Mouse (Mus musculus): ENCODE measurements around the gene Gna13. TPM values are rescaled to one million over a fixed set of nuclear protein-coding genes. Genes with fewer than 3 reads are reported as not detected.

The Gna13 gene
- total RNA-seq, 2 experiments from 2014 or later: 55.5 to 60.9 TPM

- Histone ChIP-seq H3K4me3 (no peak overlapping the region), H3K27ac (no peak overlapping the region)
- TF ChIP-seq CTCF (conservative IDR thresholded peaks at IDR 0.05): no peak
- no peak for DNase-seq (ENCODE audit: low spot score in 2 of 2)
Measured at GRCm38 (mm10) chr11:109423294-109423693, 60.7 kb downstream of the Gna13 start.

GRCm38 (mm10) chr11:109425392-109426271 is 63.0 kb downstream of the Gna13 start, which contains the start of gene Amz2:
Amz2 (plus strand) TSS chr11:109425946.
- peak within 1 kb of the TSS; percentile 73 for H3K4me3 ChIP-seq
- H3K27ac ChIP-seq: peak within 1 kb of the TSS; percentile 93
- DNase-seq (ENCODE audit: low spot score in 2 of 2): peak; percentile 98 to 99
- peak; percentile 90 for TF ChIP-seq CTCF (conservative IDR thresholded peaks at IDR 0.05)

DNA sequence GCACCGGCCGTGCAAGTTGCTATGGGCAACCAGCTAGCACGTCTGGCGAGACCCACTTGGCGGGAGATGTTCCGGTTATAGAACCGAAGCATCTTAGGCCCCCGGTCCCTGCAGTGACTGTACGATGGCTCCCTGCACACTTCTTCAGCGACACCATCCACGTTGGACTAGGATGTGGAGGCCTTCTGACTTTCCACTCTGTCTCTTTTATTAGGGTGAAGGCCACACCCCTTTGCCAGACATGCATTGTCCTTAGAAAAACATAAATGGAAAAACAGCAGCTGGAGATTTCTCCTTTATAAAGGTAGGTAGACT is 63.6 kb downstream of the Gna13 start:
- TF ChIP-seq CTCF (conservative IDR thresholded peaks at IDR 0.05): no peak
- peak overlapping the region; percentile 93 for H3K27ac ChIP-seq
- peak overlapping the region; percentile 73 for H3K4me3 ChIP-seq
- no peak for DNase-seq (ENCODE audit: low spot score in 2 of 2)

- DNase-seq (ENCODE audit: low spot score in 2 of 2): no peak
- H3K27ac ChIP-seq: no peak overlapping the region
- no peak for TF ChIP-seq CTCF (conservative IDR thresholded peaks at IDR 0.05)
- no peak overlapping the region for H3K4me3 ChIP-seq
Measured at GRCm38 (mm10) chr11:109427353-109427752, 64.7 kb downstream of the Gna13 start.

DNA sequence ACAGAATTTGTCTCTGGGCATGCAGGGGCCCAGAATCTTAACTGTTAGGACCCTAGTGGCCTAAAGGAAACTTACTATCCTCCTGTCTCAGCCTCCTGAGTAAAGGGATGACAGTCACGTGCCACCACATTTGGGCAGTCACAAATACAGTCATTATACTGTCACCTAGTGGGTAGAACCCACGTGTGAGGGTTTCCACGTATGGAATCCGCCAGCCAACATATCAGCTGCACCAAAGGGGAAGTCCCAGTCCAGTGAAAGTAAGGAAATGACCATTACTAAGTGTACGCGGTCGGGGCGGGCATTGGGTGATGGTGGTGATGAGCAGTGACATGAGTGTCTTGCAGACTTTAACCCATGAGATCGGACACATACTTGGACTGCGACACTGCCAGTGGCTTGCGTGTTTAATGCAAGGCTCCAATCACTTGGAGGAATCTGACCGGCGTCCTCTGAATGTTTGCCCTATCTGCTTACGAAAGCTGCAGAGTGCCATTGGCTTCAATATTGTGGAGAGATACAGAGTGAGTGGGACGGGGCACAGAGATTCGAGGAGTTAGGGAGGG is 71.7 kb downstream of the Gna13 start:
- H3K4me3 ChIP-seq: no peak overlapping the region
- no peak for TF ChIP-seq CTCF (conservative IDR thresholded peaks at IDR 0.05)
- DNase-seq (ENCODE audit: low spot score in 2 of 2): no peak
- no peak overlapping the region for H3K27ac ChIP-seq

DNA sequence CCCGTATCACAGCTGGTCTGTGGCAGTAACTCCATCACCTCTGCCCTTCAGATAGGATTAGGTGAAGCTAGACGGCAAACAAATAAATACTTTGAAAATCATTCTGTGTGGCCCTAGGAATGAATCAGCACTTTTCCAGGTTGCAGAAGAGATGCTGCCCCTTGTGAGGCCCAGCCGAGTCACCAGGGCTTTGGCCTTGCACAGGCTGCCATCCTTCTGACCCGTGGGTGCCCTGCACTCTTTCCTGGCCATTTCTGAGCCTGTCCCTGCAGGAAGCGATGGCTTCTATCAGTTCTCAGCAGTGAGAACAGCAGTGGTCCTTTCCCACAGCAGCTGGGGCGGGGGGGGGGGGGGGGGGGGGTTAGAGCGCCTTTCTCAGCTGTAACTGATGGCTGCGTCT is 74.3 kb downstream of the Gna13 start:
- Histone ChIP-seq H3K4me3 (no peak overlapping the region), H3K27ac (no peak overlapping the region)
- DNase-seq (ENCODE audit: low spot score in 2 of 2): no peak
- no peak for TF ChIP-seq CTCF (conservative IDR thresholded peaks at IDR 0.05)

GRCm38 (mm10) chr11:109439209-109439608 is 76.6 kb downstream of the Gna13 start:
- H3K4me3 ChIP-seq: peak overlapping the region; percentile 54; the same call in 1 of the 2 replicates
- H3K27ac ChIP-seq: peak overlapping the region; percentile 78; the same call in 1 of the 2 replicates
- TF ChIP-seq CTCF (conservative IDR thresholded peaks at IDR 0.05): no peak
- DNase-seq (ENCODE audit: low spot score in 2 of 2): no peak

GRCm38 (mm10) chr11:109439829-109440340 is 77.3 kb downstream of the Gna13 start:
- Histone ChIP-seq H3K4me3 (peak overlapping the region; percentile 54), H3K27ac (peak overlapping the region; percentile 78; the same call in 1 of the 2 replicates)
- TF ChIP-seq CTCF (conservative IDR thresholded peaks at IDR 0.05): peak; percentile 58
- peak; percentile 54 to 58 for DNase-seq (ENCODE audit: low spot score in 2 of 2)

DNA sequence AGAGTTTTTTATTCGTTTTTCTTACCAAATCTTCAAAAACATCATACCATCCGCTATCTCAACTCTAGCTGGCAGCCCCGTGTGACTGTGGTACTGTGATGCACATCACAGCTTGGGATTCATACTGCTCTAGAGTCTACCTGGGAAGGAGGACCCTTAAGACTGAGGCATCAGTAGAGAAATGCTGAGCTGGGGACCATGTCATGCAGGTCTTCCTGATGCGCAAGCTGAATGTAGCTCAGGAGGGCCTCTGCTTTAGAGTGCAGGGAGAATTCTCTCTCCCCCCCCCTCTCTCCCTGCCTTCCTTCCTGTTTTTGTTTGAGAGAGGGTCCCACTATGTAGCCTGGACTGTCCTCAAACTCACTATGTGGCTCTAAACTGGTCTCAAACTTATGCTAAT is 78.0 kb downstream of the Gna13 start:
- TF ChIP-seq CTCF (conservative IDR thresholded peaks at IDR 0.05): no peak
- DNase-seq (ENCODE audit: low spot score in 2 of 2): no peak
- H3K4me3 ChIP-seq: peak overlapping the region; percentile 54; the same call in 1 of the 2 replicates

DNA sequence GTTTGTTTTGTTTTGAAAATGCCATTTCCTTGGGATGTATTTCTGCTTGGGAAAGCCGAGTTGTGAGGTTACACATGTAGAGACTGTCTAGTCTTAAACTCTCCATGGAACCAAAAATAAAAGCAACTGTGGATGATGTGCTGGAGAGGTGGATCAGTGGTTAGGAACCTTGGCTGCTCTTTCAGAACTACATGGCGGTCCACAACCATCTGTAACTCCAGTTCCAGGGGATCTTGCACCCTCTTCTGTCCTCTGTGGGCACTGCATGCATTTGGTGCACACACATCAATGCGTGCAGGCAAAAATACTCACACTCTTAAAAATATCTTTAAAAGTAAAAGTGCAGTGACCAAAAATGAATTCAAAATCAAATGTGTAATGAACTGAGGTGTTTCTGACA is 78.5 kb downstream of the Gna13 start:
- Histone ChIP-seq H3K4me3 (no peak overlapping the region), H3K27ac (no peak overlapping the region)
- DNase-seq (ENCODE audit: low spot score in 2 of 2): no peak
- TF ChIP-seq CTCF (conservative IDR thresholded peaks at IDR 0.05): peak; percentile 70

More for the DNA sequence above, 78.0 kb downstream of the Gna13 start:
- H3K27ac ChIP-seq: no peak overlapping the region

GRCm38 (mm10) chr11:109442166-109442730 is 79.6 kb downstream of the Gna13 start:
- DNase-seq (ENCODE audit: low spot score in 2 of 2): no peak
- Histone ChIP-seq H3K27ac (no peak overlapping the region), H3K4me3 (no peak overlapping the region)
- TF ChIP-seq CTCF (conservative IDR thresholded peaks at IDR 0.05): no peak

- H3K4me3 ChIP-seq: no peak overlapping the region
- H3K27ac ChIP-seq: no peak overlapping the region
- peak; percentile 44 for TF ChIP-seq CTCF (conservative IDR thresholded peaks at IDR 0.05)
- DNase-seq (ENCODE audit: low spot score in 2 of 2): no peak
Measured at GRCm38 (mm10) chr11:109443468-109444263, 81.0 kb downstream of the Gna13 start.
